Mouse (Mus musculus): Measurements from ENCODE around the gene Rxrg. TPM values are rescaled to one million over a fixed set of nuclear protein-coding genes. Genes with fewer than 3 reads are reported as not detected.

The Rxrg gene
- polyA plus RNA-seq (2014; fragmentation: Nextera tagmentation; extraction: Ambion mirVana), result 8.2 and 10.2 TPM in 2 replicates

GRCm38 (mm10) chr1:167598255-167599081 is at the start of gene Rxrg:
Gene Rxrg, plus strand, starts transcription at chr1:167598384.
- H3K4me3 ChIP-seq (ENCODE audit: low read depth, low read length), result peak within 1 kb of the TSS; percentile 29
- peak within 1 kb of the TSS; percentile 68 for H3K4me2 ChIP-seq (ENCODE audit: low read depth)
- H3K9me3 ChIP-seq (ENCODE audit: control insufficient read depth, low read length), result no peaks in the 10 kb centered on the region
- 1% methylated on average over 38 of the region's 40 CpGs for WGBS
- ATAC-seq (ENCODE audit: insufficient read depth, low FRiP score, low TSS enrichment) (peak; percentile 79), DNase-seq (ENCODE audit: low spot score) (peak; percentile 82)
- no peak within 1 kb of the TSS for H3K27ac ChIP-seq (ENCODE audit: low read depth, low read length)
- H3K27me3 ChIP-seq (ENCODE audit: control insufficient read depth, insufficient read depth, low read length), result no peaks in the 10 kb centered on the region
- H3K4me1 ChIP-seq (ENCODE audit: control insufficient read depth, insufficient read depth, low read length), result 0 out of 2 replicates have a peak, but pooled peaks cover 3% of the 10 kb centered on the region
- no peaks in the 10 kb centered on the region for H3K36me3 ChIP-seq (ENCODE audit: control insufficient read depth, insufficient read depth, low read length)
- H3K9ac ChIP-seq (ENCODE audit: low read length), result peak within 1 kb of the TSS; percentile 35

GRCm38 (mm10) chr1:167549324-167549723 is 48.9 kb upstream of the Rxrg start:
- H3K36me3 ChIP-seq (ENCODE audit: control insufficient read depth, insufficient read depth, low read length), result no peaks in the 10 kb centered on the region
- H3K9ac ChIP-seq (ENCODE audit: low read length), result no peak overlapping the region
- no peaks in the 10 kb centered on the region for H3K9me3 ChIP-seq (ENCODE audit: control insufficient read depth, low read length)
- ATAC-seq (ENCODE audit: insufficient read depth, low FRiP score, low TSS enrichment), result no peak
- no peaks in the 10 kb centered on the region for H3K27me3 ChIP-seq (ENCODE audit: control insufficient read depth, insufficient read depth, low read length)
- DNase-seq (ENCODE audit: low spot score), result peak; percentile 24
- H3K27ac ChIP-seq (ENCODE audit: low read depth, low read length), result no peak overlapping the region
- H3K4me3 ChIP-seq (ENCODE audit: low read depth, low read length), result no peak overlapping the region
- no peaks in the 10 kb centered on the region for H3K4me1 ChIP-seq (ENCODE audit: control insufficient read depth, insufficient read depth, low read length)
- H3K4me2 ChIP-seq (ENCODE audit: low read depth), result no peak overlapping the region
- 50% methylated on average over 6 of the region's 6 CpGs for WGBS

- 42% methylated on average over 5 of the region's 5 CpGs for WGBS
- Histone ChIP-seq H3K9me3 (ENCODE audit: control insufficient read depth, low read length) (no peaks in the 10 kb centered on the region), H3K27me3 (ENCODE audit: control insufficient read depth, insufficient read depth, low read length) (no peaks in the 10 kb centered on the region), H3K4me2 (ENCODE audit: low read depth) (no peak overlapping the region), H3K27ac (ENCODE audit: low read depth, low read length) (no peak overlapping the region), H3K4me3 (ENCODE audit: low read depth, low read length) (no peak overlapping the region), H3K4me1 (ENCODE audit: control insufficient read depth, insufficient read depth, low read length) (no peaks in the 10 kb centered on the region), H3K9ac (ENCODE audit: low read length) (no peak overlapping the region), H3K36me3 (ENCODE audit: control insufficient read depth, insufficient read depth, low read length) (no peaks in the 10 kb centered on the region)
- no peak for DNase-seq (ENCODE audit: low spot score)
- ATAC-seq (ENCODE audit: insufficient read depth, low FRiP score, low TSS enrichment), result no peak
Observed at GRCm38 (mm10) chr1:167551601-167552000, 46.6 kb upstream of the Rxrg start.

- no peak for ATAC-seq (ENCODE audit: insufficient read depth, low FRiP score, low TSS enrichment)
- H3K4me1 ChIP-seq (ENCODE audit: control insufficient read depth, insufficient read depth, low read length), result no peaks in the 10 kb centered on the region
- no peak overlapping the region for H3K4me2 ChIP-seq (ENCODE audit: low read depth)
Observed at GRCm38 (mm10) chr1:167553959-167554526, 44.1 kb upstream of the Rxrg start.

GRCm38 (mm10) chr1:167566571-167566970 is 31.6 kb upstream of the Rxrg start:
- DNase-seq (ENCODE audit: low spot score), result no peak
- peak; percentile 27; the same call in 1 of the 2 replicates for ATAC-seq (ENCODE audit: insufficient read depth, low FRiP score, low TSS enrichment)
- 55% methylated on average over 2 of the region's 2 CpGs for WGBS

More at GRCm38 (mm10) chr1:167553959-167554526, 44.1 kb upstream of the Rxrg start:
- Histone ChIP-seq H3K4me3 (ENCODE audit: low read depth, low read length) (no peak overlapping the region), H3K27ac (ENCODE audit: low read depth, low read length) (no peak overlapping the region), H3K9ac (ENCODE audit: low read length) (no peak overlapping the region), H3K27me3 (ENCODE audit: control insufficient read depth, insufficient read depth, low read length) (no peaks in the 10 kb centered on the region), H3K9me3 (ENCODE audit: control insufficient read depth, low read length) (no peaks in the 10 kb centered on the region), H3K36me3 (ENCODE audit: control insufficient read depth, insufficient read depth, low read length) (no peaks in the 10 kb centered on the region)
- DNase-seq (ENCODE audit: low spot score), result no peak
- WGBS, result 68% methylated on average over 6 of the region's 6 CpGs

GRCm38 (mm10) chr1:167579131-167579530 is 19.1 kb upstream of the Rxrg start:
- no peak overlapping the region for H3K4me3 ChIP-seq (ENCODE audit: low read depth, low read length)
- no peaks in the 10 kb centered on the region for H3K9me3 ChIP-seq (ENCODE audit: control insufficient read depth, low read length)
- H3K27me3 ChIP-seq (ENCODE audit: control insufficient read depth, insufficient read depth, low read length), result no peaks in the 10 kb centered on the region
- WGBS, result 86% methylated on average over 3 of the region's 3 CpGs
- no peak for ATAC-seq (ENCODE audit: insufficient read depth, low FRiP score, low TSS enrichment)
- H3K36me3 ChIP-seq (ENCODE audit: control insufficient read depth, insufficient read depth, low read length), result no peaks in the 10 kb centered on the region
- H3K27ac ChIP-seq (ENCODE audit: low read depth, low read length), result no peak overlapping the region
- no peak for DNase-seq (ENCODE audit: low spot score)
- no peak overlapping the region for H3K9ac ChIP-seq (ENCODE audit: low read length)
- H3K4me2 ChIP-seq (ENCODE audit: low read depth), result no peak overlapping the region
- H3K4me1 ChIP-seq (ENCODE audit: control insufficient read depth, insufficient read depth, low read length), result no peaks in the 10 kb centered on the region

More at GRCm38 (mm10) chr1:167566571-167566970, 31.6 kb upstream of the Rxrg start:
- Histone ChIP-seq H3K4me1 (ENCODE audit: control insufficient read depth, insufficient read depth, low read length) (no peaks in the 10 kb centered on the region), H3K27me3 (ENCODE audit: control insufficient read depth, insufficient read depth, low read length) (no peaks in the 10 kb centered on the region), H3K4me3 (ENCODE audit: low read depth, low read length) (no peak overlapping the region), H3K27ac (ENCODE audit: low read depth, low read length) (no peak overlapping the region), H3K4me2 (ENCODE audit: low read depth) (no peak overlapping the region), H3K36me3 (ENCODE audit: control insufficient read depth, insufficient read depth, low read length) (no peaks in the 10 kb centered on the region), H3K9me3 (ENCODE audit: control insufficient read depth, low read length) (no peaks in the 10 kb centered on the region), H3K9ac (ENCODE audit: low read length) (no peak overlapping the region)

GRCm38 (mm10) chr1:167583195-167583594 is 15.0 kb upstream of the Rxrg start:
- Histone ChIP-seq H3K36me3 (ENCODE audit: control insufficient read depth, insufficient read depth, low read length) (no peaks in the 10 kb centered on the region), H3K4me3 (ENCODE audit: low read depth, low read length) (no peak overlapping the region), H3K27ac (ENCODE audit: low read depth, low read length) (no peak overlapping the region), H3K4me1 (ENCODE audit: control insufficient read depth, insufficient read depth, low read length) (no peaks in the 10 kb centered on the region), H3K27me3 (ENCODE audit: control insufficient read depth, insufficient read depth, low read length) (no peaks in the 10 kb centered on the region), H3K4me2 (ENCODE audit: low read depth) (no peak overlapping the region), H3K9ac (ENCODE audit: low read length) (no peak overlapping the region), H3K9me3 (ENCODE audit: control insufficient read depth, low read length) (no peaks in the 10 kb centered on the region)
- ATAC-seq (ENCODE audit: insufficient read depth, low FRiP score, low TSS enrichment) (no peak), DNase-seq (ENCODE audit: low spot score) (no peak)
- WGBS, result 69% methylated on average over 6 of the region's 6 CpGs

GRCm38 (mm10) chr1:167583888-167584287 is 14.3 kb upstream of the Rxrg start:
- H3K27me3 ChIP-seq (ENCODE audit: control insufficient read depth, insufficient read depth, low read length), result no peaks in the 10 kb centered on the region
- H3K4me2 ChIP-seq (ENCODE audit: low read depth), result no peak overlapping the region
- no peaks in the 10 kb centered on the region for H3K4me1 ChIP-seq (ENCODE audit: control insufficient read depth, insufficient read depth, low read length)
- DNase-seq (ENCODE audit: low spot score) (no peak), ATAC-seq (ENCODE audit: insufficient read depth, low FRiP score, low TSS enrichment) (peak; percentile 45; the same call in 1 of the 2 replicates)
- H3K9me3 ChIP-seq (ENCODE audit: control insufficient read depth, low read length), result no peaks in the 10 kb centered on the region
- no peaks in the 10 kb centered on the region for H3K36me3 ChIP-seq (ENCODE audit: control insufficient read depth, insufficient read depth, low read length)
- no peak overlapping the region for H3K9ac ChIP-seq (ENCODE audit: low read length)
- no peak overlapping the region for H3K27ac ChIP-seq (ENCODE audit: low read depth, low read length)
- WGBS, result 57% methylated on average over 12 of the region's 12 CpGs
- no peak overlapping the region for H3K4me3 ChIP-seq (ENCODE audit: low read depth, low read length)

Measured in neural tube, embryonic 11.5 days (tissue).